Comparison of ENCODE assay signal across 17 mouse cellular contexts in the genomic region with DNA sequence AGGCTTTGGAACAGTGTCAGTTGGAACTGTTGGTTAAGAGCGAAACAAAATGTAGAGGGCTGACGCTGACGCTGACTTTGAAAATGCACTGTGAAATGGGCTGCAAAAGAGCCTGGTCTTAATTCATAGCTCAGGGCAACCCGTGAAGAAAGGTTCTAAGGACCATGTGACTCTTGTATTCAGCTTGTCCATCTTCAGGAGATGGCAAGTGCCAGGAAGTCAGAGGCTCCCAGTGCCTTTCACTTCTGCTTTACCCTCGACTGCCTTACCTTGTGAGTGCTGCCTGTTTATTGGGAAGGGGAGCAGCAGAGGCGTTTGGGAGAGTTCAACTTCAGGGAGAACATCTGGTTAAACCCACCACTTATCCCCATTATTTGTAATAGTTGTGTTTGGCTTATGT.
DNase-seq lines count a peak whose midpoint lies in the region; ATAC-seq lines count a peak whose summit lies in the region.
"Had no signal": no experiment of that assay in that cellular context is flagged by ENCODE, and none has a peak within 500 bp of the region (broad histone marks: within the 10 kb centered on the region; RNA-seq: fewer than 3 reads in every experiment).

No protein-coding gene starts in this region.

- no peaks in the 10 kb centered on the region for H3K9me3 ChIP-seq in heart, embryonic 11.5 days (replicated peaks; ENCODE audit: control insufficient read depth, low read length)
- H3K9me3 ChIP-seq in liver, embryonic 11.5 days (ENCODE audit: control insufficient read depth, low read length) = no peaks in the 10 kb centered on the region
- H3K9me3 ChIP-seq in limb, embryonic 13.5 days = no peaks in the 10 kb centered on the region
- no peaks in the 10 kb centered on the region for H3K9me3 ChIP-seq in stomach, embryonic 15.5 days
- no peaks in the 10 kb centered on the region for H3K9me3 ChIP-seq in hindbrain, embryonic 11.5 days (ENCODE audit: control insufficient read depth, low read length)
- H3K9me3 ChIP-seq: forebrain, embryonic 15.5 days; hindbrain, embryonic 12.5 days had no signal

- peak overlapping the region; percentile 54 for H3K4me2 ChIP-seq in heart, embryonic 11.5 days
- peak overlapping the region; percentile 39 for H3K4me2 ChIP-seq in liver, embryonic 11.5 days
- H3K4me2 ChIP-seq in limb, embryonic 13.5 days (replicated peaks) = peak overlapping the region; percentile 28; the same call in 1 of the 2 replicates
- peak overlapping the region; percentile 4; the same call in 1 of the 2 replicates for H3K4me2 ChIP-seq in stomach, embryonic 15.5 days
- no peak overlapping the region for H3K4me2 ChIP-seq in hindbrain, embryonic 11.5 days (replicated peaks; ENCODE audit: low read depth, low read length)
- H3K4me2 ChIP-seq: forebrain, embryonic 15.5 days; hindbrain, embryonic 12.5 days; midbrain, embryonic 11.5 days had no signal

- no peak for ATAC-seq in heart, embryonic 11.5 days (replicated peaks; ENCODE audit: insufficient number of reproducible peaks, low FRiP score, low TSS enrichment)
- ATAC-seq in liver, embryonic 11.5 days (replicated peaks; ENCODE audit: low FRiP score) = no peak
- no peak for ATAC-seq in limb, embryonic 13.5 days (ENCODE audit: low FRiP score, low read depth)
- ATAC-seq in stomach, embryonic 15.5 days (ENCODE audit: insufficient read depth, low FRiP score, low read depth) = no peak
- ATAC-seq in inflammation-experienced regulatory T-cells, adult 6 months = no peak
- ATAC-seq in hindbrain, embryonic 11.5 days (ENCODE audit: low FRiP score) = no peak
- ATAC-seq: forebrain, embryonic 15.5 days had no signal

- H3K9ac ChIP-seq in heart, embryonic 11.5 days (ENCODE audit: low read depth, low read length) = no peak overlapping the region
- no peak overlapping the region for H3K9ac ChIP-seq in liver, embryonic 11.5 days (ENCODE audit: low read depth, low read length)
- H3K9ac ChIP-seq in limb, embryonic 13.5 days = no peak overlapping the region
- no peak overlapping the region for H3K9ac ChIP-seq in stomach, embryonic 15.5 days
- H3K9ac ChIP-seq in hindbrain, embryonic 11.5 days (ENCODE audit: low read depth, low read length) = no peak overlapping the region
- H3K9ac ChIP-seq: forebrain, embryonic 15.5 days; hindbrain, embryonic 12.5 days had no signal

- no peak for DNase-seq in heart, postnatal 36 days
- no peak for DNase-seq in liver, embryonic 11.5 days (ENCODE audit: low spot score)
- no peak for DNase-seq in liver
- no peak for DNase-seq in hindbrain, embryonic 11.5 days (ENCODE audit: low spot score)
- DNase-seq: B cell, adult 2 months; cerebellum, postnatal 14 days; kidney, postnatal 4 days; lung, postnatal 36 days; spleen, adult 18-20 months had no signal

- no peaks in the 10 kb centered on the region for H3K36me3 ChIP-seq in heart, embryonic 11.5 days (ENCODE audit: control insufficient read depth, insufficient read depth, low read length)
- no peaks in the 10 kb centered on the region for H3K36me3 ChIP-seq in liver, embryonic 11.5 days (ENCODE audit: control insufficient read depth, insufficient read depth, low read length)
- H3K36me3 ChIP-seq in limb, embryonic 13.5 days = no peaks in the 10 kb centered on the region
- H3K36me3 ChIP-seq in stomach, embryonic 15.5 days = no peaks in the 10 kb centered on the region
- no peaks in the 10 kb centered on the region for H3K36me3 ChIP-seq in hindbrain, embryonic 11.5 days (ENCODE audit: control insufficient read depth, insufficient read depth, low read length)
- H3K36me3 ChIP-seq: forebrain, embryonic 15.5 days; hindbrain, embryonic 12.5 days had no signal

- no peak overlapping the region for H3K27ac ChIP-seq in heart, embryonic 11.5 days (ENCODE audit: low read depth, low read length)
- no peak overlapping the region for H3K27ac ChIP-seq in liver, embryonic 11.5 days (ENCODE audit: low read depth, low read length)
- no peak overlapping the region for H3K27ac ChIP-seq in limb, embryonic 13.5 days
- no peak overlapping the region; the same call in 1 of the 2 replicates for H3K27ac ChIP-seq in stomach, embryonic 15.5 days
- H3K27ac ChIP-seq in hindbrain, embryonic 11.5 days (ENCODE audit: low read depth, low read length) = no peak overlapping the region
- H3K27ac ChIP-seq: forebrain, embryonic 15.5 days; hindbrain, embryonic 12.5 days had no signal

- intact Hi-C loops in heart, postnatal 36 days (cut with DNase I) = loop anchor here (5.0 kb wide), 2 partner anchors 42 to 312 kb away; no protein-coding TSS in a partner anchor

- H3K4me3 ChIP-seq in heart, embryonic 11.5 days (ENCODE audit: low read depth, low read length) = peak overlapping the region; percentile 18; the same call in 1 of the 2 replicates
- no peak overlapping the region for H3K4me3 ChIP-seq in liver, embryonic 11.5 days (ENCODE audit: low read depth, low read length)
- no peak overlapping the region for H3K4me3 ChIP-seq in limb, embryonic 13.5 days
- H3K4me3 ChIP-seq in stomach, embryonic 15.5 days (replicated peaks) = no peak overlapping the region
- no peak overlapping the region for H3K4me3 ChIP-seq in hindbrain, embryonic 11.5 days (ENCODE audit: low read depth, low read length)
- H3K4me3 ChIP-seq: forebrain, embryonic 15.5 days; hindbrain, embryonic 12.5 days; myocyte had no signal

- WGBS in heart, embryonic 11.5 days (ENCODE audit: insufficient replicate concordance) = 7% methylated on average over 6 of the region's 6 CpGs
- 10% methylated on average over 6 of the region's 6 CpGs for WGBS in liver, embryonic 11.5 days
- WGBS in limb, embryonic 13.5 days = 18% methylated on average over 6 of the region's 6 CpGs
- 21% methylated on average over 6 of the region's 6 CpGs for WGBS in stomach, embryonic 15.5 days
- WGBS in hindbrain, embryonic 11.5 days = 25% methylated on average over 6 of the region's 6 CpGs

- peaks cover 25% of the 10 kb centered on the region for H3K4me1 ChIP-seq in heart, embryonic 11.5 days (ENCODE audit: control insufficient read depth, insufficient read depth, low read length)
- H3K4me1 ChIP-seq in liver, embryonic 11.5 days (replicated peaks; ENCODE audit: control insufficient read depth, insufficient read depth, low read length) = peaks cover 6% of the 10 kb centered on the region
- H3K4me1 ChIP-seq in limb, embryonic 13.5 days = peaks cover 43% of the 10 kb centered on the region
- no peaks in the 10 kb centered on the region for H3K4me1 ChIP-seq in stomach, embryonic 15.5 days
- 0 out of 2 replicates have a peak, but pooled peaks cover 7% of the 10 kb centered on the region for H3K4me1 ChIP-seq in hindbrain, embryonic 11.5 days (replicated peaks; ENCODE audit: control insufficient read depth, insufficient read depth, low read length)

- peaks cover 34% of the 10 kb centered on the region for H3K27me3 ChIP-seq in heart, embryonic 11.5 days (ENCODE audit: control insufficient read depth, insufficient read depth, low read length)
- peaks cover 34% of the 10 kb centered on the region for H3K27me3 ChIP-seq in liver, embryonic 11.5 days (replicated peaks; ENCODE audit: control insufficient read depth, insufficient read depth, low read length)
- peaks cover 13% of the 10 kb centered on the region for H3K27me3 ChIP-seq in limb, embryonic 13.5 days
- H3K27me3 ChIP-seq in stomach, embryonic 15.5 days (replicated peaks) = no peaks in the 10 kb centered on the region
- H3K27me3 ChIP-seq in hindbrain, embryonic 11.5 days (ENCODE audit: control insufficient read depth, insufficient read depth, low read length) = peaks cover 5% of the 10 kb centered on the region
- H3K27me3 ChIP-seq: forebrain, embryonic 15.5 days had no signal
